34 mouse cellular contexts compared by ENCODE assay signal in the genomic region with DNA sequence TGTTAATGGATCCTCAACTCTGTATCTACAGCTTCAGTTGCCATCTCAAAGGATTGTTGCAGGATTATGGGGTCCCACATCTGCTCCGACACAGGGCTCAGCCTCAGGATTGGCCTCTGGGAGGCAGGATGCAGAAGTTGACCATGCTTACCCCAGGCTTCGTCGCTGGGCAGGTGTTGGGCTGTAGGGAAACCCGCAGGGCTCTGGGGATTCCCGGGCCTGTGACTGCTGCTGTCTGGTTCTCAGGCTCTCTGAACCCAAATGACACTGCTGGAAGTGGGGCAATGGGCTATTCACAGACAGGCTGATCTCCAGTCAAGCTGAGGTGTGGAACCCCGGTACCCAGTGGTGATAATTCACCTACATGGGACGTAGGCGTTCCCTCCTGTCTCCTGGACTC. TPM values are rescaled to one million over a fixed set of nuclear protein-coding genes. Genes with fewer than 3 reads are reported as not detected.
"Had no signal": no experiment of that assay in that cellular context is flagged by ENCODE, and none has a peak within 500 bp of the region (broad histone marks: within the 10 kb centered on the region; RNA-seq: fewer than 3 reads in every experiment).

No protein-coding gene starts in this region.

- H3K27me3 ChIP-seq: heart, embryonic 13.5 days; heart, embryonic 15.5 days; hindbrain, embryonic 13.5 days; hindbrain, embryonic 15.5 days; intestine, embryonic 15.5 days; limb, embryonic 13.5 days; limb, embryonic 15.5 days; liver, embryonic 12.5 days had no signal

- H3K36me3 ChIP-seq: intestine, embryonic 15.5 days had no signal

- H3K4me1 ChIP-seq: heart, embryonic 13.5 days; heart, embryonic 15.5 days; hindbrain, embryonic 15.5 days; intestine, embryonic 15.5 days; limb, embryonic 13.5 days; limb, embryonic 15.5 days; liver, embryonic 12.5 days had no signal

- H3K27ac ChIP-seq: gastrocnemius, adult 2 months; heart, adult 2 months; heart, embryonic 13.5 days; heart, embryonic 15.5 days; hindbrain, embryonic 13.5 days; hindbrain, embryonic 15.5 days; hindbrain, postnatal 0 days; intestine, embryonic 15.5 days; layer of hippocampus, adult 2 months; limb, embryonic 13.5 days; limb, embryonic 15.5 days; liver, embryonic 12.5 days; liver, embryonic 14.5 days had no signal

- DNase-seq: gastrocnemius, adult 2 months; gastrocnemius, postnatal 10 days; gastrocnemius, postnatal 25 days; heart, adult 2 months; heart, postnatal 4 days; kidney, adult 18-20 months; kidney, adult 8-10 months; kidney, postnatal 10 days; kidney, postnatal 25 days; kidney, postnatal 4 days; layer of hippocampus, adult 9-11 months; layer of hippocampus, postnatal 36 days; left cerebral cortex, postnatal 4 days had no signal

- H3K9me3 ChIP-seq: heart, embryonic 13.5 days; heart, embryonic 15.5 days; hindbrain, embryonic 13.5 days; hindbrain, embryonic 15.5 days; intestine, embryonic 15.5 days; limb, embryonic 13.5 days; limb, embryonic 15.5 days; liver, embryonic 12.5 days had no signal

- H3K4me3 ChIP-seq: gastrocnemius, adult 2 months; heart, adult 2 months; heart, embryonic 13.5 days; heart, embryonic 15.5 days; hindbrain, embryonic 13.5 days; hindbrain, embryonic 15.5 days; intestine, embryonic 15.5 days; layer of hippocampus, adult 2 months; limb, embryonic 13.5 days; limb, embryonic 15.5 days; liver, embryonic 12.5 days had no signal

RNA-seq across cellular contexts. Expression of gene Akap3, which starts 36.6 kb away (rescaled TPM):
- total RNA-seq: gastrocnemius, adult 2 months; gastrocnemius, postnatal 10 days; gastrocnemius, postnatal 25 days; gastrocnemius, postnatal 4 days; granulocyte monocyte progenitor cell, adult 5-6 weeks; heart, adult 2 months; heart, postnatal 25 days; heart, postnatal 4 days; hindbrain, postnatal 0 days; layer of hippocampus, postnatal 36 days had no signal
- polyA plus RNA-seq: heart, embryonic 11.5 days; heart, embryonic 13.5 days; heart, embryonic 15.5 days; heart, postnatal 0 days; hindbrain, embryonic 15.5 days; inflammation-experienced regulatory T-cells, adult 6 months; intestine, embryonic 15.5 days; intestine, postnatal 0 days; kidney, embryonic 16.5 days; limb, embryonic 11.5 days; limb, embryonic 13.5 days; limb, embryonic 15.5 days; liver, adult 2 months; liver, embryonic 12.5 days; liver, embryonic 14.5 days had no signal
